Mouse (Mus musculus) liver, postnatal 0 days (tissue): ENCODE measurements around the gene Agbl3.

Experiments used
- CTCF ChIP-seq: sonication (generic); IDR thresholded peaks from 2 replicates; pipeline ENCODE4 v1.5.1; 2016; ENCODE audit warnings: antibody characterized with exemption, low read depth
- EP300 ChIP-seq: IDR thresholded peaks from 2 replicates; pipeline ENCODE4 v1.6.1; 2016; ENCODE audit warnings: antibody characterized with exemption, low read depth, mild to moderate bottlenecking

- TF ChIP-seq CTCF, result no peak
- TF ChIP-seq EP300, result no peak
Measured at GRCm38 (mm10) chr6:34896168-34896780, 116.0 kb downstream of the Agbl3 start.
